In the genomic region with DNA sequence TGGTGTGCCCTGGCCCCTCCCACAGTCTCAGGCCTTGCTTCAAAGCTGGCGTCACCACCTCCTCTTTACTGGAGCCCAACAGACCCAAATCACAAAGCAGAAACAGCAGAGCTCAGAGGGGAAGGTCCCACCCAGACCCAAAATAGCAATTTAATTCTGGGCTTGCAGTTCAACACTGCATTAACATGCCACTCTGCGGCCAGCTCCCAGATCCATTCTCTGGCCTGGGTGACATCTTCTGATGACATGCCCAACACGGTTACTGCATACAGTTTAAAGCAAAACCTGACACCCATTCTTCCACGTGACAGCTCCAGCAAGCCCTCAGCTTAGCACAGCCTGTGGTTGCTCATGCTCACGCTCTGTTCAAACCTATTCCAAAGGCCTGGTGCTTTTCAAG, we compare ENCODE assay signal across 12 mouse cellular contexts. TPM values are rescaled to one million over a fixed set of nuclear protein-coding genes. Genes with fewer than 3 reads are reported as not detected.
DNase-seq lines count a peak whose midpoint lies in the region; ATAC-seq and TF ChIP-seq lines count a peak whose summit lies in the region.
"Had no signal": no experiment of that assay in that cellular context is flagged by ENCODE, and none has a peak within 500 bp of the region (broad histone marks: within the 10 kb centered on the region; RNA-seq: fewer than 3 reads in every experiment).

No protein-coding gene starts in this region.

- no peak for DNase-seq in gastrocnemius, adult 2 months
- DNase-seq in gastrocnemius, postnatal 10 days: no peak
- DNase-seq in layer of hippocampus, adult 2 months (ENCODE audit: low spot score in 2 of 2): no peak
- DNase-seq in layer of hippocampus, adult 9-11 months: no peak
- no peak for DNase-seq in limb, embryonic 14.5 days (ENCODE audit: low spot score)
- DNase-seq in embryo, embryonic 9.5 days (ENCODE audit: extremely low spot score): no peak
- no peak for DNase-seq in embryo, embryonic 10.5 days (ENCODE audit: low spot score)
- DNase-seq: gastrocnemius, postnatal 14 days; lung, postnatal 14 days; thymus, postnatal 4 days had no signal

- intact Hi-C loops in gastrocnemius, adult 2 months (cut with DNase I): no loop called here

- H3K36me3 ChIP-seq in forebrain, embryonic 16.5 days (ENCODE audit: control insufficient read depth, insufficient read depth): no peaks in the 10 kb centered on the region
- H3K36me3 ChIP-seq in limb, embryonic 14.5 days (ENCODE audit: control insufficient read depth, insufficient read depth, low read length): no peaks in the 10 kb centered on the region

- TF ChIP-seq POLR2A in limb, embryonic 14.5 days (IDR thresholded peaks at IDR 0.05; ENCODE audit: borderline replicate concordance, extremely low read depth, insufficient read depth, insufficient read length): no peak

- peaks cover 4% of the 10 kb centered on the region; the same call in 1 of the 2 replicates for H3K9me3 ChIP-seq in forebrain, embryonic 16.5 days (ENCODE audit: control insufficient read depth, low read length)
- H3K9me3 ChIP-seq in limb, embryonic 14.5 days (ENCODE audit: control insufficient read depth, low read length): peaks cover 6% of the 10 kb centered on the region; the same call in 1 of the 2 replicates

- no peak for TF ChIP-seq CTCF in gastrocnemius, adult 2 months (IDR thresholded peaks at IDR 0.05)
- TF ChIP-seq CTCF in layer of hippocampus, adult 2 months (conservative IDR thresholded peaks at IDR 0.05): no peak

- H3K27ac ChIP-seq in gastrocnemius, adult 2 months: peak overlapping the region; percentile 32; the same call in 1 of the 2 replicates
- H3K27ac ChIP-seq in layer of hippocampus, adult 2 months: peak overlapping the region; percentile 82
- peak overlapping the region; percentile 60 for H3K27ac ChIP-seq in forebrain, embryonic 16.5 days (ENCODE audit: low read length)
- H3K27ac ChIP-seq in limb, embryonic 14.5 days (replicated peaks; ENCODE audit: low read depth, low read length): no peak overlapping the region

- H3K4me2 ChIP-seq in forebrain, embryonic 16.5 days (ENCODE audit: low read length): peak overlapping the region; percentile 39; the same call in 1 of the 2 replicates
- H3K4me2 ChIP-seq in limb, embryonic 14.5 days (replicated peaks; ENCODE audit: low read depth, low read length, severe bottlenecking): 0 out of 2 replicates have a peak overlapping the region, but pooled peaks have one; percentile 14

- peaks cover 27% of the 10 kb centered on the region for H3K4me1 ChIP-seq in forebrain, embryonic 16.5 days (replicated peaks; ENCODE audit: control insufficient read depth, insufficient read depth, low read length)
- peaks cover 35% of the 10 kb centered on the region for H3K4me1 ChIP-seq in limb, embryonic 14.5 days (ENCODE audit: control insufficient read depth, insufficient read depth, low read length)

- no peak overlapping the region for H3K4me3 ChIP-seq in gastrocnemius, adult 2 months
- H3K4me3 ChIP-seq in layer of hippocampus, adult 2 months: peak overlapping the region; percentile 38; the same call in 1 of the 2 replicates
- no peak overlapping the region for H3K4me3 ChIP-seq in forebrain, embryonic 16.5 days (replicated peaks; ENCODE audit: low read length)
- no peak overlapping the region for H3K4me3 ChIP-seq in limb, embryonic 14.5 days (replicated peaks; ENCODE audit: low read length)

- ATAC-seq in forebrain, embryonic 16.5 days: peak; percentile 2; the same call in 1 of the 2 replicates
- ATAC-seq in limb, embryonic 14.5 days (ENCODE audit: low FRiP score, low read depth): no peak

- WGBS in forebrain, embryonic 16.5 days: 26% methylated on average over 5 of the region's 5 CpGs
- WGBS in limb, embryonic 14.5 days: 33% methylated on average over 5 of the region's 5 CpGs

- H3K9ac ChIP-seq in forebrain, embryonic 16.5 days (replicated peaks; ENCODE audit: low read depth, low read length): peak overlapping the region; percentile 9; the same call in 1 of the 2 replicates
- H3K9ac ChIP-seq in limb, embryonic 14.5 days (ENCODE audit: low read depth, low read length, severe bottlenecking): no peak overlapping the region

- no peaks in the 10 kb centered on the region for H3K27me3 ChIP-seq in forebrain, embryonic 16.5 days (replicated peaks; ENCODE audit: control insufficient read depth, insufficient read depth, low read length)
- H3K27me3 ChIP-seq in limb, embryonic 14.5 days (ENCODE audit: control insufficient read depth, insufficient read depth, low read length): no peaks in the 10 kb centered on the region
- H3K27me3 ChIP-seq: CH12.LX had no signal

RNA-seq across cellular contexts. Expression of a gene that starts 4.1 kb away (rescaled TPM):
- total RNA-seq in gastrocnemius, adult 2 months (2021): 1 to 10 TPM; 8.4 to 9.5 TPM
- total RNA-seq in gastrocnemius, postnatal 10 days (2021): 1 to 10 TPM; 3.5 to 5.0 TPM
- total RNA-seq in layer of hippocampus, adult 2 months (2021): 10 to 100 TPM; 11.3 to 12.9 TPM
- polyA plus RNA-seq in forebrain, embryonic 16.5 days (2015; fragmentation: Nextera tagmentation; extraction: Ambion mirVana): 5.3 and 6.0 TPM in 2 replicates
- 7.5 and 12.0 TPM in 2 replicates for polyA plus RNA-seq in limb, embryonic 14.5 days (2012; rRNA removed)
- 5.0 TPM in 2 replicates for polyA plus RNA-seq in limb, embryonic 14.5 days (2014; fragmentation: Nextera tagmentation; extraction: Ambion mirVana)
